Mouse (Mus musculus): ENCODE results near the gene Gm21788.
"Not testable (repeated sequence)": the region's sequence is repeated elsewhere in the genome, so short reads cannot be mapped to it uniquely, and the experiment has no call there.

The Gm21788 gene

GRCm38 (mm10) chrY:7404710-7405109, at the start of gene Gm21788:
Gene Gm21788 (plus strand): TSS chrY:7405010.
- DNase-seq (ENCODE audit: low read depth, low spot score) = not testable (repeated sequence)

Data from brain, adult 2 months (tissue).